Mouse (Mus musculus): ENCODE results near the gene Ibtk.
"Not testable (repeated sequence)": the region's sequence is repeated elsewhere in the genome, so short reads cannot be mapped to it uniquely, and the experiment has no call there.

The Ibtk gene

DNA sequence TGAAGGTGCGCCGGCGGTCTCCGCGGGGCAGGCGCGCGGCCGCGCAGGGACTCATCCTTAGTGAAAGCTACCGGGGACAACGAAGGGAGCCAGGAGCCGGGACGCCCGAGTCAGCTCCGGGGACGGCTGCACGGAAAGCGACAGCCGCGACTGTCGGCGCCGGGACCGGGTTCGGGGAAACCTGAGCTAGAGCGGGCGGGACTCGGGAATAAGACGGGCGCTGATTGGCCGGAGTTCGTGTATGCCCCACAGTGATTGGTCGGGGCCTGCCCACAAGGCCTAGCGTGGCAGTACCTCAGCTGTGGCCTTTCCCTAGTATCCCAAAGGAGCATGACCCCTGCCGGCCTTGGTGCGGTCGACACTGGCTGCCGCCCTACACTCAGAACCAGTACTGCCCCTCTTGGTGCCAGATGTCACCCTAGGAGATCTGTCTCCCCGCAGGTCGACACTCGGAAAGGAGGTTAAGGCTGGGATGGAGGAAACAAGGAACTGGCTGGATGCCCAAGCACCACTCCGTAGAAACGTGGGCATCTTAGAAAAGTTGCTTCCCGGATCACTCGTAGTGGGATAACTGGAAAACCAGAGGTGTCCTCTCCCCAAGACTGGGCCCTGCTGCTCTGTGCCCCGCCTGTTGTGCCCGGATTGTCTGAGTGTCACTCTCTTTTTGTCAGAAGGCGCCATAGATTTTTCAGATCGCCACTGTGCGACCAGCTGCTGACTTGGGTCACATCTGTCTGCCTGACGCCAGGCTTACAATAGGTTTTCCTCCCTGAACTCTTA is at the start of gene Ibtk:
Gene Ibtk, minus strand, starts transcription at position 193 of the 780 bp plus-strand sequence.
- DNase-seq (ENCODE audit: low read depth) = peak; percentile 97

DNA sequence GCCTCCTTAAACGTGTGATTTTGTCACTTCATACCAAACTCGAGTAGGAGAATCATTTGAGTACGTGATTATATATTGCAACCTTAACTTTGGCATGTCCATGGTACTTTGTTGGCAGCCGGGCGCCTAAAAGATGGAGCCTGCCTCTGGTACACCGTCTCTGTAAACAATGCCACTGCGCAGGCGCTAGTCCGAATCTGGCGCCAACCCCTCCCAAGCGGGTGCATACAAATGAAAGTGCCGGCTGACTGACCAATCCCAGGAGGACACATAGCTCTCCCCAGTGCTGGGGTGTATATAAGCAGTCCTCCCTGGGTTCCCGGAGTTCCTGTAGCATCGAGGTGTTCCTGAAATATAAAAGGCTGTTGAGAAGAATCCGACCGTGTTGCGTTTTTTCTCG is 42.4 kb upstream of the Ibtk start:
- DNase-seq (ENCODE audit: low read depth) = not testable (repeated sequence)

DNA sequence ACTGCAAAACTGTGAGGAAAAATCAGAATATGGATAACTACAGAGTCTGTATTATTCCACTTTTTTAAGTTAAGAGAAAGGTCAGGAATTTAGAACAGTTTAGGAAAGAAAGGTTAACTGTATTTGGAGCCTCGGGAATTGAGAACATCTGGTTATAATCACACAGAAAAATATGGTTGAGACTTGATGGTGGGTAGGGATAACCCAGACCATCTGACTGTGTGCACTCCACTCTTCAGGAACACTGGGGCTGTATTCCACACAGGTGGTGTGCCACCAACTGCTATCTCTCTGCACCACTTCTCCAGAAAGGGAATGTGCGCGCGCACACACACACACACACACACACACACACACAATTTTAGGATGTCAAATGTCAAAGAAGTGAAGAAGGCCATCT is 31.1 kb upstream of the Ibtk start:
- DNase-seq (ENCODE audit: low read depth) = no peak

DNA sequence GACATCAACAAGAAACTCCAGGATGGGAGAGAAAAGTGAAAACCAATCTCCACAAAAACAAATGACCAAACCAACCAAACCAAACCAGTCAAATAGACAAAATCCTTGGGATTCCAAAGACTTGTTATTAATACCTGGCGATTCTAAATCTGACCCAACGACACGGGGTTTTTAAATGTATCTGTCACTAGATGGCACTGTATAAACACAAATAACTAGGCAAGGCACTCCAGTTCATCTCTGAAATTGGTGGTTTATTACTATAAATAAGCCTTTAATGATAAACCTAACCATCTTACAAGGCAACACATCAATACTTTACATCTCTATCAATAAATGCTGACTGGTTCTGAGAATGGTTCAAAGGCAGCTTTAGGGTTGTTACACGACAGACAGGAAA is 30.3 kb upstream of the Ibtk start:
- peak; percentile 69 for DNase-seq (ENCODE audit: low read depth)

DNA sequence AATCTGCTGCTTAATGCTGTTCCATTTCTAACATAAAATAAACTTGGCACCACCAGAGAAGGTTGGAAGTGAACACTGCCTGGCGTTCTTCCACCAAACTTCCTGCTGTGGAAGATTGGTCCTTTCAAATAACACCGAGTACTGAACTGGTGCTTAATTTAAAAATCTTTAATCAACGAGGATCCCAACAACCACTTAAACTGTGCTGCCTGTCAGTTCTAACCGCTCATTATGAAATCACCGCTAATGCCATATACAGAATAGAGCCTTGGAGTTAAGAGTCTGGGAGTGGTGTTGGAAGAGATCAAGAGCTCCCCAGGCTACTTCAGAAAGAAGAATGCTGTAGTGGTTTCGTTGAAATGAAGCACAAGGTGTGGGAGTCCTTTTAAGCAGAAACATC is 28.4 kb upstream of the Ibtk start:
- DNase-seq (ENCODE audit: low read depth) = no peak

DNA sequence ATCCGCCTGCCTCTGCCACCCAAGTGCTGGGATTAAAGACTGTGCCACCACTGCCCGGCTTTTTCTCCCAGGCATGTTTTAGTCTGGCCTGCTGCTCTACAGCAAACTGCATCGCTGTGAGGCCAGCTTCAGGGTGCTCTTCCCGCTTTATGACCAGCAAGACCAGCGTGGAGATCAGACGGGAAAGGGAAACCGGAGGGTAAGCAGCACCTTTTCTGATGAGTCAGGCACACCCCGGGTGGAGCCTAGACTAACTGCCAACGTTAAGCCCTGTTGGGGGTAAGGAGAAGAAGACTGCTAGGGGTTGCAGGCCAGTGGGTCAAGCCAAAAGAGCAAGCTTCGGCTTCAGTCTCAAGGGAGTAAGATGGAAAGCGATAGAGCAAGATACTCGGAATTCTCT is 23.1 kb upstream of the Ibtk start:
- peak; percentile 11 for DNase-seq (ENCODE audit: low read depth)

DNA sequence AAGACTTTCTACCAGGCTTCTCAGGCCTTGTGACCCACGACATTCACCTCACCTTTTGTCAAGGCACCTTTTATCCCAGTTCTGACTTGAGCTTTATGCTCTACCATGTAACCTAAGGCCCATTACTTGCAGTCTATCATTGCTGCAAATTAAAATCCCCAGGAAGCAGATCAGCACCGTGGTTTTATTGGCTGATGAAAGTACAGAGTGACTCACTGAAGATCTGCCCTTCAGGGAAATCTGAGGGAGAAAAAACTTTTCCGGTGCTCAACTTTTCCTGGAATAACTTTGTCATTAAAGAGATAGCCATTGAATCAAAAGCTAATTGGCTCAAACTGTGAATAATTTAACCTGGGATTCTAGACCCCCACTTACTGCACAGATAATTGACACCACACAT is 22.3 kb upstream of the Ibtk start:
- no peak for DNase-seq (ENCODE audit: low read depth)

DNA sequence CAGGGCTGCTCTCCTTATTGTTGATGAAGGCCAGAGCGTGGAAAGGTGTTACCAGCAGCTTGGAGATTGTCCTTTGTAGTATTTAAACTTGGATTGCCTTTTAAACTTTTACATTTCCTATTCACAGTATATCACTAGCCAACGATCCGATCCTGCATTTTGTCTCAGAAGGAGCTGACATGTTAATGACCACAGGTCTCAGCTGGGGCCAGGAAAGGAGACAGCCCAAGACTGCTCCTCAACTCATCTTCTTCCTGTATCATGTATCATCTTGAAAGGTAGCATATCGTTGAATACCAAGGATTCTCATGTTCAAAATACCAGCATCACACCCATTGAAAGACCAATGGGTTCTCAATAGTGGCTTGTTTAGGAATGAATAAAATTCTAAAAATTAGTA is 21.2 kb upstream of the Ibtk start:
- no peak for DNase-seq (ENCODE audit: low read depth)

DNA sequence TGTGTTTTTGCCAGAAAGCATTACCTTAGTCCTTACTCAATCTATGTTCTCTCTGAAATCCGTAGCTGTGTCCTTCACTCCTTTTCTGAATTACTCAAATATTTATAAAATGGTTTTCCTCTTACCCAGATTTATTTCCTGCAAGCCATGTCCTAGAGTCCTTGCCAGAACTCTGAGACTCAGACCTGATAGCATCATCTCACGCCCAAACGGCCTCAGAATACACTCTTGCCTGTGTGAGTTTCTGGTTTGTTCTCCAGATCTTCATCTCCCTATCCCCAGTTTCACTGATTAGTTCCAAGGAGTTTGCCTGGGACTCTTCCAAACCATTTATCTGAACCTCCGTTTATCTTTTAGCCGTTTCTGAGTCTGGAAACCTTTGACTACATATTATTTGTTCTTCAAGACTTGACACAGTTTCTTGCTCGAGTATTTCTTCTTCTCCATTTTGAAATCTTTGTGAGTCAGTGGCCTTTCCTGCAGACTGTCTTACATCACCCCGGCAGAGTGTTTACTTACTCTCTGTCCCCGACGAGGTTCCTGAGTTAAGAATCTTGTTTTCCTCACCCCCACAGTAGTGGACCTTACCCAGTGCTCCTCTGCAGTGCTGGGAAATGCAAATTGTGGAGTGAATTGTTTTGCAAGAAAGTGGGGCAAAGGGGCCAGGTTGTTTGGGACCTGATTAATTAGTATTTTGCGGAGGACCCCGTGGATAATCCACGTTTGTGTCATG is 20.1 kb upstream of the Ibtk start:
- DNase-seq (ENCODE audit: low read depth) = peak; percentile 71

DNA sequence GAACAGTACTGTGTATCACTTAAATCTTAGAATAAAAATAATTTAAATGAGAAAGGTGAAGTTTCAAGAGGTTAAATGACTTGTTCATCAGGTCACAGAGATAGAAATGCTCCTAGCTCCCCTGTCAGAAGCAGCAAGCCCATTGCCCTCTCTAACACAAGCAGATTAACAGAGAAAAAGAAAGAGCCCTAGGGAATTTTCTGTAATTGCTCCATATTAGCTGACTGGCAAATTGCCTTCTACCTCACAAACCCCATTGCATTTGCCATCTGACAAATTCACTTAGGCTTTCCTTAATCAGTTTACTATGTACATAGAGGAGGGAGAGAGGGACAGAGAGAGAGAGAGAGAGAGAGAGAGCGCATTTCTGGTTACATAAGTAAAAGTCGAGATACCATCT is 18.1 kb upstream of the Ibtk start:
- no peak for DNase-seq (ENCODE audit: low read depth)

DNA sequence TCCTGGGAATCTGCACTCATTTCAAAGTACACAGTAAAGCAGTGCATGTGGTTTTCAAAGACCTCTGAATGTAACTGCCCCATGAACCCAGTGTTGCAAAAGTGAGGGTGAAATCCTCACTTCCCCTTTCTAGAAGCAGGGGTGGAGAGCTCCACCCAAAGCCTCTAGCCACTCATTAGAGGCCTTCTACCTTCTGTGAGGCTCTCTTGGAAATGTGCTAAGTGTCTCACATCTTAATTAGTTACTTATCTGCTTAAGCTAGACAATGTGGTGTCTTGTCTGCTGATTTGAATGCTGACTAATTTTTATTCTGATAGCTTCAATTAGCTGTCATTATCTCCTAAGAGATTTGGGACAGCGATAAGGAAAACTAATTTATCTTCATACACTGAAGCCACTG is 13.3 kb upstream of the Ibtk start:
- DNase-seq (ENCODE audit: low read depth) = peak; percentile 84

DNA sequence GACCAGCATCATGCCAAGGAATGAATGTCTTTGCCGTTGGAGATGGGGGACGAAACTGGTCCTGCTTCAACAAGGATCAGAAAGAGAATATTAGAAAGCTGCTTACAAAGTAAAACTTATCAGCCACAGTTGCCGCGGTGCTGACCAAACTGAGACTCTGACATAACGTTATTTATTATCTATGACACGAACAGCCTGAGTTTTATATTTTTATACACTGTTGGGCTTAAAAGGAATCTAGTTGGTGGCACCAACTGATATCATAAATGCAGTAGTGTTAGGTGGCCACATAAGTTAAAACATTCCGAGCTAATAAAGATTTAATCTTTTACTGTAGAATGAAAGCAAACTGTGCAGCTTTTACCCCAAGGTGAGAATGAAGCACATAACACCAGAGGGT is 1.7 kb upstream of the Ibtk start:
- DNase-seq (ENCODE audit: low read depth) = no peak

DNA sequence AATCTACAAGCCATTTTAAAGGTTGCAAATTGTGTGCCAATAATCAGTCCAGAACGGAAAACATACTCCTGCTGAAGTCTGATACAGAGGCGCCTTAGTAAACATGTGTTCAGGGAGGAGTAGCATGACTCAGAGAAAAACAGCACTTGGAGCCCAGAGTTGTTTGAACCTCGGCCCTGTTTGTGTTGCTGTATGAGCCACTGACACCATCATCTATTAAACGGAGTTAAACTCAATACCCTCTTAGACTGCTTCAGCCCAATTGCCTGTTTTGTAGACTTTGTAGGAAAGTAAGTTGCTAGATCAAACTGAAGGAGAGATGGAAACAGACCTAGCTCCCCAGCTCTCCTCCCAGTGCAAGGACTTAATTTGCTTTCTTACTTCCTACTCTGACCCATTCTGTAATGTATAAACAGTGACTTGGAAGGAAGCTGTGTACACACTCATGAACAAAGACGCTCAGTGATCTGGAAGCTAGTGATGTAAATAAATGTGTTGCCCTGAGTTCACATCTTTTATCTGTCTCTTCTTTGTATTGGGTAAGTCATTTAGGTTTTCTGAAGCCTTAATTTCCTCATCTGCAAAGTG is 882 bp upstream of the Ibtk start:
- DNase-seq (ENCODE audit: low read depth) = peak; percentile 79

DNA sequence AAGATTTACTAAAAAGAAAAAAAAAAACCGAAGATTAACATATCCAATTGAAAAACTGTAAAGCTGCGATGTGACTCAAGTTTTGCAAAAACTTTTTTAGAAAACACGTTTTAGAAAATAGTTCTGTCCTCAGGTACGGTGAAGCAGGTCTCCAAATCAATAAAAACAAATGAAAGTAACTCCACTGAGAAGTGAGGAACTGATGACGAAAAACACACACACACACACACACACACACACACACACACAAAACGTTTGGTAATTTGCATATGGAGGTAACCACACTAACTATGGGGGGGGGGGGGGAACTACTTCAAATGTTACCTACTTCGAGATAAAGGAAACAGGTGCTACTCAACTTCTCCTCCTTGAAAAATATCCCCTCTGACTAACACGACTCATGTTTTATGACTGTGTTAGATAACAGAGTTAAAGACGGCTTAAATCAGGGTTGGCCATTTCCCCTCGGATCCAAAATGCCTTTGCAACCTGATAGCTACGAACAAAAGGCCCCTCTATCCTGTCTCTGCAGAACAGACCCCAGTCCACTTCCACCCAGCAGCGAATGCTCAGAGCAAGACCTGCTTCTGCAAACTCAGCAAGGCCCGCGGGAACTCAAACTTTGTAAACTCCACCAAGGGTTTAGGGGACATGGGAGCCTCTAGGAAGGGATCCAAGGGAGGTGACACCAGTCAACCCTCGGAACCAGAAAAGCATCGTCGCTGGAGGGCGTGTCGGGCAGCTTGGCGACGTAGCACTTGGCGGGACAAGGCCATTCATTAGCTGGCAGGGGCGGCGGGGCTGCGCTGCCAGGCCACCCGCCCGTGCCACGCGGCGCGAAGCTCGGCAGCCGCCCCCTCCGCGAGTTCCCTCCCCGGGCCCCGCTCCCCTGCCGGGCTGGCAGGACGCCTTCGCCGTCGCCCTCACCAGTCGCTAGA is 661 bp downstream of the Ibtk start:
- DNase-seq (ENCODE audit: low read depth) = peak; percentile 93

DNA sequence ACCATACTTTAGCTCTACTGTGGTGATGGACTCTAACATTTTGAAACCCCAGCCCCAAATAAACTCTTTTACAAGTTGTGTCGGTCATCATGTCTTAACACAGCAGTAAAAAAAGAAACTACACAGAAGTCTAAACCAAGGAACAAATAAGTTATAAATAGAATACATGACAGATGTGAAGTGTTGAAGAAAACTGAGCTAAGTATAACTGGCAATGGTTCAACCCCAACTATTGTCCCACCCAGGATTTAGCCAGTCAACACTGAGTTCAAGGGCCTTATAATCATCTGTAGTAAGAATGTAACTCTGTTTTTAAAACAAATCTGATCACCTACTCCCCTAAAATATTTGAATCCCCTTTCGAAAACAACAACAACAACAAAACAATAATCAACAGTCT is 3.6 kb downstream of the Ibtk start:
- no peak for DNase-seq (ENCODE audit: low read depth)

DNA sequence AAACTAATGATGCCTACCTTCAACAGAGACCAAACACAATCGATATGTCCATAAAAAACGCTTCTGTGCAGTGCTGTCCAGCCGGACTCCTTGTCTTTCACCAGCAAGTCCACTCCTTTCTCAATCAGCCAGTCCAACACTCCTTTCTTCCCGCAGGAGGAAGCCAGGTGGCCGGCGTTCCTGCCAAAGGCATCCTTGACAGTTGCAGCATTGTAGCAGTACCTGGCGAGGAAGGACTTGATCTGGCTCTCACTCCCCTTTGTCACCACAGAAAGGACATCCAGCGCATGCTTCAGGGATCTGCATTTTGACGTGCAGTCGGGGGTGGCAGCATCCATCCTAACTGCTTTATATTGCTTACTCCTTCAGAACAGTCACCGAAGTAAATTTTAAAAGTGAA is 5.8 kb downstream of the Ibtk start:
- no peak for DNase-seq (ENCODE audit: low read depth)

DNA sequence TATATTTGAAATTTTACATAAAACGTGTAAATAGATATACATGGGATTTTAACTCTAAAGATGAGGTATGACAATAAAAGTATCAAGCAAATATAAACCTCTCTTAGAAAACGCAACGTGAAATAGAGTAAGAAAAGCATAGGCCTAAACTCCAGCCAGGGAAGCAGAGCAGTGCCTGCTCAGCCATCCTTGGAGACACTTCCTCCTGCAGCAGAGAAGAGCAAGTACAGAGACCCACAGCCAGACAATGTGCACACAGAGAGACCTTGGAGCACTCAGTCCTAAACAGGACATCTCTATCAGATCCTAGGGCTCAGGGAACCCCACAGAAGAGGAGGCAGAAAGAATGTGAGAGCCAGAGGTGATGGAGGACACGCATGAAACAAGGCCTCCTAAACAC is 7.0 kb downstream of the Ibtk start:
- DNase-seq (ENCODE audit: low read depth) = no peak

DNA sequence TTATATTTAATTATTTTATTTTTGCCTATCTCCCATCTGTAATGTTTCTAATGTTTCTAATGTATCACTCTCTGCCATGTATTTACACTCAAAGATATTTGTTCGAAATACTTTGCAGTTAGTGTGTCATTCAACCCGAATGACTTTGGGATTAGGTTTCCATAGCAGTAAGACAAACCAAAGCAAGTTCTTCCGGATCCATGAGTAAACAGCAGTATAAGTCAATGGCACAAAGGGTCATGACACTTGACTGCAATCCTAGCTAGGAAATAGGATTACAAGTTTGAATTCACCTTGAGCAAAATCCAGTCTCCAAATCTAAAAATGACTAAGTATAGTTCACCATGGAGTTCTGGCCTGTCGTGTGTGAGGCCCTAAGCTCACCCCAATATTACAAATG is 9.9 kb downstream of the Ibtk start:
- DNase-seq (ENCODE audit: low read depth) = no peak

DNA sequence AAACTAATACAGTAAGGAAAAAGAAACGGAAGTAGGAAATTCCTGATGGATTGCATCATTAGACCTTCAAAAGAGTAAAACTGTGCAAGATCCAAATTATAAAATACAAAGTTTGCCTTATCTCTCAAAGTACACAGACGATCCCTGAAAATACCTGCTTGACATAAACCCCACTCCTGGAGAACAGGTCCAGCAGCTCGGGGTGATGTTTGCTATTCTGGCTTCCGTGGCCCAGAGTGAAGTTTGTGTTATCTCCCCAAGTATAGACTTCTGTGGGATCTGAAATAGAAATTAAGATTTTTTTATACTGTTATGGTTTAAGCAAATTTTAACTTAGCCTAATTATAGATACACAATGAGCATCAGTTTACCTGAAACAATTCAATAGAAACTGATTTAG is 14.3 kb downstream of the Ibtk start:
- DNase-seq (ENCODE audit: low read depth) = no peak

DNA sequence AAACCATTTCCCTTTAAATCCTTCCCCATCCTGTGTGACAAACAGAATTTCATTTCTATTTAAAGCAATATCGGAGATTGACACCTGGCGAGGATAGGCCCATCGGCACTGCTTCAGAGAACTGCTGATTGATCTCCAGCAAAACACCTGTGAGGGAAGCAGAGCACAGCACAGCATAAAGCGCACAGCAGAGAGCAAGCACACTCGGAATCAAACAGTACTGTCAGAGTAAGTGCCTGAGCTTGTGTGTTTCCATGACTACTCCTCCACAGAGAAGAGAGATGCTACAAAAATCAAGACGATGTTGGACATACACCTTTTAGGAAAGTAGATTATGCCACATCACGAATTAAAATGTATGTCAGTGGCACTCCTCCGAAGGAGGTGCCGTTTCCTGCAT is 25.1 kb downstream of the Ibtk start:
- no peak for DNase-seq (ENCODE audit: low read depth)

DNA sequence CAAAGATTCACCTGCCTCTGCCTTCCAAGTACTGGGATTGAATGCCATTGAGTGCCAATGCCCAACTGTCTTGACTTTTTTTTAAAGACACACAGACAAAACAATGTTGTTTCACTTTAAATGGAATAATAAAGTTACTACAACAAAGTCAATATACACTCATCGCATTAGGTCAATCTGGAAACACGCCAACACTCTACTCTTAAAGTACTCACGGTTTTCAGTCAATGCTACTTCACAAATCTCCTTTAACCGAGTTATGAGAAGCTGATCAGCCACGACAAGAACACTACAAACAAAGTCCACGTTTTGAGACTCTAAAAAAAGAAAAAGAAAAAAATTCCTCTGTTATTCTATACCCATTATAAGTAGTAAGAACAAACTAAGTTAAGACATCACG is 31.8 kb downstream of the Ibtk start:
- DNase-seq (ENCODE audit: low read depth) = no peak

DNA sequence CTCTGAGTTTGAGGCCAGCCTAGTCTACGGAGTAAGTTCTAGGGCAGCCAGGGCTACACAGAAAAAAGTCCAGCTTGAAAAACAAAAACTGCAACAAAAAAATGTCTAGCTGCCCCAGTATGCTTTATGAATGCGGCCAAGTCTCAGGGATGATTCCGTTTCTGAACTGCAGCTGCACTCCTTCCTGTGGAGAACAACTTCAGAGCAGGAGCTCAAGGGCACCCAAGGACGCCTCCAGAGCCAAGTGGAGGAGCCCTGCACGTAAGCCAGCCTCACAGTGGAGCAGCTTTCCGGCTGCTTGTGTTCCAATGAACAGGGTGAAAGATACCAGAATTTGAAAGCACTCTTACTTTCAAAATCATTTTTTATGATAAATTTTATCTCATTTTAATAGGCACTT is 41.8 kb downstream of the Ibtk start:
- no peak for DNase-seq (ENCODE audit: low read depth)
